Mouse (Mus musculus) kidney, postnatal 4 days (tissue): Measurements from ENCODE around the gene Padi2.
A peak's percentile ranks its signal among the peaks of the same experiment; 100 is the strongest.

Experiments used
- DNase-seq, 2 experiments: peaks; one replicate each; pipeline ENCODE4 v3.0.0; 2021; ENCODE audit warnings: mixed read lengths in 2 of 2

Padi2 gene

DNA sequence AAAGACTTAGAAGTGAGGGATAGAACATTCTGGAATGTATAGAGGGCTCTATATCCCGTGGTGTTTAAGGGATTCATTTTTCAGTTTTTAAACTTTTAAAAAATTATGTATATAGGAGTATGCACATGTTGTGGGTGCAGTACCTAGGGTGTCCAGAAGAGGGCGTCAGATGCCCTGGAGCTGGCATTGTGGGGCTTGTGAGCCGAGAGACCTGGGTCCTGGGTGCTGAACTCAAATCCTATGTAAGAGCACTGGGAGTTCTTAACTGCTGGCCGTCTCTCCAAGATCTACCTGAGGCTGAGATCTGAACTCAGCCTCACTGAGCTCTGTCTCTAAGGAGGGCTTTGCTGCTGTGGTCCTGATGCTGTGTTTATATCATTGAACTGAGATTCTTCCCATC is 23.8 kb upstream of the Padi2 start:
- no peak for DNase-seq

- no peak for DNase-seq
These were observed 23.2 kb upstream of the Padi2 start for GRCm38 (mm10) chr4:140882981-140883380.

DNA sequence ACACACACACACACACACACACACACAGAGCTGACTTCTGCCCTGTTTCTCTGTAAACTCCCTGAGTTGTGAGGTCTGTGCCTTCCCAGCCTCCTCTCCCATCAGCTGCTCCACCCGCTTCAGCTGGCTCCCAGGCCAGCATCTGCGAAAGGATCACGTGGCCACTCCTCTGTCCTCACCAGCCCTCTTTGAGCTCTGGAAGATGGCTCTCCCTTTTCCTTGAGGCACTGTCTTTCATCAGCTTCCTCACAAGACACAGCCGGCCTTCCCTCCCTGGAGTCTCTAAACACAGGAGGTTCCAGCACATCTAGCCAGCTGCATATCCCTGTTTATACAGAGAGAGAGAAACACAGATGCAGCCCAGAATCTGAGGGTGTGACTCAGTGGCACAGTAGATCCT is 22.3 kb upstream of the Padi2 start:
- DNase-seq, result no peak

DNA sequence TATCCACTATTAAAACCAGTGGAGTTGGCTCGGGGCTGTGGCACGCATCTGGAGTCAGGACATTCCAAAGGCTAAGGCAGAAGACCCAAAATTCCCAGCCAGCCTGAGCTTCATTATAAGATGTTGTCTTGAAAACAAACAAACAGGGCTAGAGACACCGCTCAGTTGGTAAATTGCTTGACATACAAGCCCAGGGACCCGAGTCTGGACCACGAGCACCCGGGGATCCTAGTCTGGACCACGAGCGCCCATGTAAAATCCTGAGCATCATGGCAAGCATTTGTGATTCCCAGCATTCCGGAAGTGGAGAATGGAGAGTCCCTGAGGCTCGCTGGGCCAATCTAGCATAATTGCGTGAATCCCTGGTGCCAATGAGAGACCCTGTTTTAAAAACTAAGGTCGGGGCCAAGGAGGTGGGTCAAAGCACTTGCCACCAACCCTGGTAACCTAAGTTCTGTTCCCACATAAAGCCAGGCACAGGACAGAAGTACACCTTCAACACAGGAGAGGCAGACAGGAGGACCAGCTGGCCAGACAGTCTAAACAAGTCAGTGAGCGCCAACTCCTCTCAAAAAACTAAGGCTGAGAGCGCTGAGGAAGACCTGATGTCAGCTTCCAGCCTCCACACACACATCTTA is 14.5 kb upstream of the Padi2 start:
- DNase-seq, result no peak

DNA sequence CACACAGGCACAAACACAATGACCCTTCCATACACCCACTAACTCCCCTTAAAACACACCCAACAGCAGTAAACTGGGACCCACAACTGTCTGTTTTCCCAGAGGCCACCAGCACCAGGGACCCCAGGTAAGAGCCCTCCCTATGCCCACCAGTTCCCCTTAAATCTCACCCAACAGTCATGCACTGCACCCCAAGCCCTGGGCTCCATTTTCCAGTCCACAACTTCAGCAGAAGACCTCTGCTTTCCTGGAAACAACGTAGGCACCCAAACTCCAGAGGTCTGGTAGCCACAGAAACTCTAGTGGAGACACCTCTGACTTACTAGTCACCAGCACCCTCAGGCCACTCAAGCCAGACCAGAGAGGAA is 14.0 kb upstream of the Padi2 start:
- no peak for DNase-seq

DNA sequence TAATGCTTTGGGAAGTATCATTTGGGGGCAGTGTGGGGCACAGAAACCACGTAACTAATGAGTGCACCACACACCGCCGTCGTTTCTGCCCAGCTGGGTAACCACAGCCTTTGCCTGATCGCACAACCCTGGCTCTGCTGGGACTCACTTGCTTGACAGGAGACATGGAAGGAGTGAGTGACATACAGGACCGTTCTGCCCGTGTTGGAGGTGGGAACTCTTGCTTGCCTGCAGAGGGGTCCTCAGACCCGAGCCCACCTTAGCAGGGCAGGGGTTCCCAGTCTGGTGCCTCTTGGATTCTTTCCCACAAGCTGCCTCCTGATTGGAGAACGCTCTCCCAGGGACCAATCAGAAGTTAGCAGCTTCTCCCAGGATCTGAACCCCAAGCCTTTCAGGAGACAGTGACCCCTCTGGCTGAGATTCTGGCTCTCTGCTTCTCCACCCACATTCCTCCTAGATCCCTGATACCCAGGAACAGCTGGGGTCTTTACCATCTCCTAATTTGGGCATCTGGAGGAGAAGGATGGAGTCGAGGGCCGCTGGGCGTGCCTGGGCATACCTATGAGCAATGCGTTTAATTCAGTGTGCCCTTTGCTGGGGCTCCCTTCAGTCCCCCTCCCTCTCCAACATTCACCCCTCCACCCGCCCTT is 1.2 kb upstream of the Padi2 start:
- DNase-seq, result no peak

- DNase-seq, result no peak
These were observed 695 bp upstream of the Padi2 start for GRCm38 (mm10) chr4:140905426-140905871.

- peak in 1 of 2 experiments; percentile 54 for DNase-seq
These were observed 710 bp downstream of the Padi2 start for GRCm38 (mm10) chr4:140906827-140907280.

GRCm38 (mm10) chr4:140907306-140908024 is 1.3 kb downstream of the Padi2 start:
- no peak for DNase-seq

DNA sequence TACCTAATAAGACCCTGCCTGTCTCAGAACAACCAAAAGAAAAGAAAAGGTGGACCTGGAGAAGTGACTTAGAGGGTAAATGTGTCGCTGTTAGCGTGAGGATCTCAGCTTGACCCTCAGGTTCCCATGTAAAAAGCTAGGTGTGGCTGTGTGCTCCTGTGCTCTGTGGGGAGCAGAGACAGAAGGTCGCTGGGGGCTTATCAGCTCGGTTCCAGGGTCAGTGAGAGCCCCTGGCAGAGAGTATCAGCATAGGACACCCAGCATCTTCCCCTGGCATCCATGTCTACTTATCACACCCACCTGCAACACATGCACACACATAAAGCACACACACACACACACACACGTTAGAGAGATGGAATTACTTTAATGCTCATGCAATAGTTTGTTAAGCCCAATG is 2.5 kb downstream of the Padi2 start:
- DNase-seq, result no peak

DNA sequence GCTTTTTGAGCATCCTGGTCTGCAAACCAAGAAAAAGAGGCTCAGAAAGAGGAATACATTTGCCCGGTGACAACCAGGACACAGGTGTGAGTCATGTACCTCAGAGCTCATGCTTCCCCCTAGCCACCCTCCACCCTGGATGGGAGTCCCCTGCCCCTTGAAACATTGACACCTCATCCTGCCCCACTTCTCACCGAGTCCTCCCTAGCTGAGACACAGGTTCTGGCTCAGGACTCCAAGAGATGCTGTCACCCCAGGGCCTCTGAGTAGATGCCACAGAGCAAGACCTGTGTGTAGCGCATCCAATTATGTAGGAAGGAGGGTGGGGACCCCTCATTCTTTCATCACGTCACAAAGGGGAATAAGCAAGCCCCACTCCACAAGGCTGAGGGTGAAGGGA is 3.4 kb downstream of the Padi2 start:
- DNase-seq, result no peak

DNA sequence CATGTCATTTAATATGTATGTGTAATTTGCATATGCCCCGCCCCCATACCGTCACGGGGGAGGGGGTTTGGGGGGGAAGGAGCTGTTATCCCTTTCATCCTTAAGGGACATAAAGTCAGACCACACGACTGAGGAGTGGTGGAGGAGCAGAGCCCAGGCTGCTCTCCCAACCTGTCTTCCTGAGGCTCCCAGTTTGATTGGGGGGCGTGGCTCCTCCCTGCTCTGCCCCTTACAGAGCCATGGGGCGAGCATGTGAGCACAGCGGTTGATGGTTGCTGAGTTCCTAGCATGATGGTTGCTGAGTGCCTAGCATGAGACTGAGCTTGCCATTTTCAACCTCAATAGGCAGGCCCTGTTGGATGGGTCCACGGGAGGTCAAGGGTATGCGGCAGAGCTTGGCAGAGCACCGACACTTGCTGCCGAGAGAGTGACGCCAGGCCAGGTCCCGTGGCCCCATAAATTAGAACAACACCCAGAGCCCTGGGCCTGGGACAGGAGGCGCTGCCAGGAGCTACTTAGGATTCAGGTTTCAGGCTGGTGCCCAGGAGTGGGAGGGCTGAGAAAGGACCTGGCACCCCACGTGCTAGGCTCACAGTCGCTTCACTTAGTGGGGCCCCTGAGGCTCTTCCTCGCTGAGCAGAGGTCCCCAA is 4.6 kb downstream of the Padi2 start:
- peak; percentile 25 to 36 for DNase-seq

DNA sequence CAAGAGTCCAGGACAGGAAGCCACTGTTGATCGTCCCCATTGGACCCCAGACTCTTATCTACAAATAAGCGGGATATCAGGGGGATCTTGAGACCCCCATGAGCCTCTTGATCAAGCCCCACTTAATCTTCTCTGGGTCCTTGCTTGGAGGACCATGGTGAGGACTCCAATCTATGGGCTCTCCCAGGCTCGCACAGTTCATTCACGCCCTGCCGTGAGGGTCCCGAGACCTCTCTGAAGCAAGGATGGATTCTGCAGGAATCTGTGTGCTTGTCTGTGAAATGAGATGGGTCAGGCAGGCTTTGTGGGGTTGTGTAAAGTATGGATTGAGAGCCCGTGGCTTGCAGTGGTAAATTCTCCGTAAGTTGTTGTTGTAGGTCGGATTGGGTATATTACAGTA is 5.3 kb downstream of the Padi2 start:
- no peak for DNase-seq

DNA sequence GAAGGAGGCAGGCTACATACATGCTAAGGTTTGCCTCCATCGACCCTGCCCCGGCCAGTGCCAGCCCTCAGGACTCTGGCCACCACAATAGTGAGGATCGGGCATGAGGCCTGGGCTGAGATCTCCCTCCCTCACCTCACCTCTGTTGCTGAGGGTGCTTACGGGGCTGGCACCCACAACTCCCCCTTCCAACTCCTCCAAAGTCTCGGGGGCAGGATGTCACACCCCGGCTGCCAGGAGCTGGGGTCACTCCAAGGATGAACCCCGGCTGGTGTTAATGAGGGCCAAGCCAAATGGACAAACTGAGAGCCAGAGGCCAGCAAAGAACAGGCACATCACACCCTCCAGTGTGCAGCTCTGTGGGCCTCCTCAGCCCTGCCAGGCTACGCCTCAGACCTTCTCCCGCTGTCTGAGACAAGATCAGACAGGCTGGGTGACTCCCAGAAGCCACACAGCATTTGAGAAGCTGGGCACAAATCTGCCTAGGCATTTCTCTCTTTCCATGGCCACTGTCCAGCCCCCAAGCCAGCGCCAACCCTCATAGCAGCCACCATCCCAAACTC is 6.2 kb downstream of the Padi2 start:
- no peak for DNase-seq

DNA sequence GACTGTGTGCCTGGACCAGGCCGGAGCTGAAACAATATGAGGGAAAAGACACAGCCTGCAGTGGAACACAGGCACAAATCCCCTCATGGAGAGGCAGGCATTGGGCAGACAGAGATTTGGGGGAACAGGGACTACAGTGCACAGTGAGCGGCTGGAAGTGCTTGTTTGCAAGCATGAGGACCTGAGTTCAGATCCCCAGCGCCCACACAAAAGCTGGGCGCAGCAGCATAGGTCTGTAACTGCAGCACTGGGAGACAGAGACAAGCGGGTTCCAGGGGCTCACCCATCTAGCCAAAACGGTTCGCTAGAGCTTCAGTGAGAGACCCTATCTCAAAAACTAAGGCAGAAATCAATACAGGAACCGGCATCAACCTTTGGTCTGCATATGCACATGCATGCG is 7.4 kb downstream of the Padi2 start:
- DNase-seq, result no peak

DNA sequence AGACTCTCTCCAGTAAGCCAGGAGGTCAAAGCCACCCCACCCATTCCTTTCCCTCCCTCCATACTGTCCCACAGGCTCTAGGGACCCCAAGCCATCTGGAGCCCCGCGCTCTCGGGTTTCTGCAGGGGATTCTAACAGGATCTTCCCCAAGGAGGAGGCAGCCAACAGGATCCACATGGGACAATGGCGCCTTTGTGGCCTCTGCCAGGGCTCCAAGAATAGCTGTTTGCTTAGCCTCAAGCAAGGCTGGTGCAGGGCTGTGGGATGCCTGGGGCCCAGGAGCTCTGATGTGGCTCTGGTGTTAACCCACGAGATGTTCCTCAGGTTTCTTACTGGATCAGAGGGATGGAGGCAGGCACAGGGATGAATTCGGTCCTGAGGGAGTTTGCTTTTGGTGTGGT is 8.6 kb downstream of the Padi2 start:
- DNase-seq, result no peak

- DNase-seq, result no peak
These were observed 9.1 kb downstream of the Padi2 start for GRCm38 (mm10) chr4:140915235-140915634.

DNA sequence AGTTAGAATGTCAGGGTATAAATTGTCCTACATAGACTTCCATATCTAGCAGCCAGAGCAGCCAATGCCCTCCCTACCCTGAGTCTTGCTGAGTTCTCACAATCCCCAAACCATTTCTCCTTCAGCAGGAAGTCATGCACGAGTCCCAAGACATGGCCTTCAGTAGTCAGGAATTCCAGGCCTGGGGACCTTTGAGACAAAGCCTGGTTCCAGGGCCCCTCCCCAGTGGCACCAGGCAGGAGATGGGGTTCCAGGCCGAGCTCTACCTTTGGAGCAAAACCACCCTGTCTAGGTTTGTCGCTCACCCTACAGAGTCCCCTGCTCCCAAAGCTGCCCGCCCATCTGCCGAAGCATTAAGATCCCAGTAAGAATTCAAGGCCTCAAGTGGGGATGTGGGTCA is 10.2 kb downstream of the Padi2 start:
- DNase-seq, result no peak

DNA sequence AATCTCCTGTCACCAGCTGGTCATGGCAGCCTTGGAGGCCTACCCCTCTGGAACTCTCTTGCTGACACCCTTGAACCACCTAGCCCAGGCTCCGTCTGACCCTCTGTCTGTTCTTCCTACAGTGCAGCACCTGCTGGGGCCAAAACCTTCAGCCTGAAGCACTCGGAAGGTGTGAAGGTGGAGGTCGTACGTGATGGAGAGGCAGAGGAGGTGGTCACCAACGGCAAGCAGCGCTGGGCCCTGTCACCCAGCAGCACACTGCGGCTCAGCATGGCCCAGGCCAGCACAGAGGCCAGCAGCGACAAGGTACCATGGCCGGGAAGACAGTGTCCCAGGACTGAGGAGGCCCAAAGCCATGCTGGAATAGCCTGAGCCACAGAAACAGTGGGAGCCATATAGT is 11.3 kb downstream of the Padi2 start:
- DNase-seq, result no peak

DNA sequence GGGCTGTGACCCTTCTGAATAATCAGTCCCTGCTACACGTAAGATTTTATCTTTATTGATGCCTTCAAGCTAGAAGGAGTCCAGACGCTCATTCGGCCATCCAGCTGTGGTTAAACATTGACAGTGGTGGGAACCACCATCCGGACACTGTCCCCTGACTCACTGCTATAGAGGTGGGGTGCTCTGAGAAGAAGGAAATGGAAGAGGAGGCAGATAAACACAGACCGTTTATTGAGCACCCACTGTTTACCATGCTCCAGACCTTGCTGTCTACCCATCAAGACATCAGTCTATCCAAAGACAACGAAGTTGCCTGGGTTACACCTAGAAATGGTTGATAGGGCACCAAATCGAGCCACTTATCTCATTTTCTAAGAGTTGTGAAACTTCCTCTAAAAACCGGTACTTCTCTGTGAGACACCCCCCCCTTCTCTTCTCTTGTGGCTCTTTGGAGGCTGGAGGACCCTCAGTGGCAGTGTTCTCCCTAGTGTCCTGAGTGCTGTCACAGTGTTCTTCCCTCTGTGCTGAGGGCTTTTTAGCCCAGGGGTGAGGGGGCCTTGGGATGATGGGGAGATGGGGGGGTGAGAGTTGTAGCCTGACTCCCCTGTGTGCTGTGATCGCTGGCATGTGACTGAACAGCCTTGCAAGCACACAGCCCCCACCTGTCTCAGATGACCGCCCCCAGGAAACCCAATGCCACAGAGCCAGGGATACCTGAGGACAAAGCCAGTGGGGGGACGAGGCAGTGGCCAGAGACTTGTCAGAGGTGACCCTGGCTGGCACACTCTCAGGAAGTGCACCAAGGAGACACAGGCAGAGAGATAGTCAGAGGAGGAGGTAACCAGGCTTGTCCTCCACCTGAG is 14.1 kb downstream of the Padi2 start:
- DNase-seq, result peak; percentile 30 to 54

DNA sequence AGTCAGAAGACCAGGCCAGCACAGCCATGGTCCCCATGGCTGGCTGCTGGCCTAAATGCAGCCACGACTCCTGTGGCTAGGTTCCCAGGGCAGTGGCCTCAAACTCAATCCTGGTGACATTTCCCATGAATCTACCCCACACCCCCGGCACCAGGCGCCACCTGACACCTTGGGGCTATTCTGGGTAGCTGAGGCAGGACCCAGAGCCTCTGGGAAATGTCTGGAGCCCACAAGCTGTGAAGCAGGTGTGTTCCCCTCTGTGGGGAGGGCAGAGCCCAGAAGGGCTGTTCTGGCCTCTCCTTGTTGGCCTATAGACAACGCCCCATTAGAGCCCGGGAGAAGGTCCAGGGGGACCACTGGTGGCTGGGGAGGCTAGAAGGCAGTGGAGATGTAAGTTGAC is 16.4 kb downstream of the Padi2 start:
- DNase-seq, result no peak

DNA sequence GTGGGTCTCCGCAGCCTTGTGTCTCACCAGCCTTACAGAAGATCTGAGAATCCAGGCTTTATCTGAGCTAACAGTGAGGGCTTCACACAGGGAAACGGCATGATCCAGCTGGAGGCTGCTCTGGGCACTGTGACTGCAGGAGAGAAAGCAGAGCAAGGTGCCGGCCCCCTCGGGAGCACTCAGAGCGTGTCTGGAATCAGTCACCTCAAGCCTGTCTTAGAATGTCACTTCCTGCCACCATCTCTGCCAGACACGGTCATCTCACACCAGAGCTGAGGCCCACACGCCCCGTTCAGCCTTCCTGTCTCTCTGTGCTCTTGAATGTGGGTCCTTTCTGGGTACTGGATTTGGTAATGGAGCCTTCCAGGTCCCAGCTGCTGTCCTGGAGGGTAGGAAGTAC is 19.5 kb downstream of the Padi2 start:
- DNase-seq, result no peak
